Mouse (Mus musculus) liver, embryonic 12.5 days (tissue): ENCODE data around the gene Saa3. TPM values are rescaled to one million over a fixed set of nuclear protein-coding genes. Genes with fewer than 3 reads are reported as not detected.
"Not testable (repeated sequence)": the region's sequence is repeated elsewhere in the genome, so short reads cannot be mapped to it uniquely, and the experiment has no call there.

Experiments used
- ATAC-seq: fragments of 200-750 bp; cut with Nextera tagmentation; 2 replicates; pipeline ENCODE4 v1.8.0; 2017; ENCODE audit warnings: moderate number of reproducible peaks, mild to moderate bottlenecking, moderate library complexity
- H3K27ac ChIP-seq: fragments of 300-500 bp; sonication (generic); 2 replicates; pipeline ENCODE4 v1.5.1; 2016; ENCODE audit warnings: mild to moderate bottlenecking
- H3K27me3 ChIP-seq: fragments of 300-500 bp; sonication (generic); replicated peaks from 2 replicates; pipeline ENCODE4 v1.6.1; 2016; ENCODE audit warnings: mild to moderate bottlenecking, moderate library complexity
- H3K36me3 ChIP-seq: fragments of 300-500 bp; sonication (generic); 2 replicates; pipeline ENCODE4 v1.6.1; 2016; ENCODE audit warnings: mild to moderate bottlenecking, moderate library complexity
- H3K4me1 ChIP-seq: fragments of 300-500 bp; sonication (generic); 2 replicates; pipeline ENCODE4 v1.6.1; 2016
- H3K4me2 ChIP-seq: fragments of 300-500 bp; sonication (generic); 2 replicates; pipeline ENCODE4 v1.6.1; 2016; ENCODE audit warnings: mild to moderate bottlenecking, moderate library complexity
- H3K4me3 ChIP-seq: fragments of 300-500 bp; sonication (generic); 2 replicates; pipeline ENCODE4 v1.5.1; 2016; ENCODE audit warnings: mild to moderate bottlenecking, moderate library complexity
- H3K9ac ChIP-seq: fragments of 300-500 bp; sonication (generic); 2 replicates; pipeline ENCODE4 v1.6.1; 2016; ENCODE audit warnings: mild to moderate bottlenecking, moderate library complexity
- H3K9me3 ChIP-seq: fragments of 300-500 bp; sonication (generic); replicated peaks from 2 replicates; pipeline ENCODE4 v1.6.1; 2016; ENCODE audit warnings: mild to moderate bottlenecking, moderate library complexity
- WGBS: fragments of 180-500 bp; shearing (Covaris S2); methylation state at CpG from one replicate; pipeline ENCODE4 v1.1.7; 2016; ENCODE audit not compliant: insufficient replicate concordance; 5-methylcytosine and 5-hydroxymethylcytosine counted together
- polyA plus RNA-seq: library from polyadenylated mRNA; unstranded; fragments of >200 nt; fragmentation: Nextera tagmentation; extraction: Ambion mirVana; gene quantifications from 2 replicates; pipeline ENCODE4 v1.2.1, GENCODE M21; 2016

Saa3 gene
- polyA plus RNA-seq: 0.35 and 1.1 TPM in 2 replicates

DNA sequence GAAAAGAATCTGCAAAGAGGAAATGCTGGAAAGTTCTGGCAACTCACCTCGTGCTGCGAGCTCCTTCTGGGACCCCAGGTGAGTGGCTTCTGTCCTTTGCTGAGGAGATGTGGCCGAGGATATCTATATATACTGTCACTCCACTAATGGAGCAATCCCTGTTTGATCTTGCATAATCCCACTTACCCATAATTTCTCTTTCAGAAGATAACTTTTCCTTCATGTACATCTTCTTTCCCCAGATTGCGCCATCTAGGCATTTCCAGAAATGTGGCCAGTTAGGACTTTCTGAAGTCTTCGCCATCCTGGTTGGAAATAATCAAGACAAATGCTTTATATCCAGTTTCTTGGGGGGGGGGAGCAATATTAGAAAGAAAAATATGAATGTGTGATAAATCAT is at the start of gene Saa3:
Gene Saa3, minus strand, starts transcription at position 101 of the 400 bp plus-strand sequence.
- Histone ChIP-seq H3K27ac (no peak within 1 kb of the TSS), H3K9ac (no peak within 1 kb of the TSS), H3K4me2 (no peak within 1 kb of the TSS), H3K4me1 (peaks cover 12% of the 10 kb centered on the region), H3K36me3 (no peaks in the 10 kb centered on the region), H3K4me3 (no peak within 1 kb of the TSS), H3K9me3 (no peaks in the 10 kb centered on the region), H3K27me3 (peaks cover 14% of the 10 kb centered on the region)
- ATAC-seq: no peak
- 73% methylated on average over 5 of the region's 5 CpGs for WGBS

DNA sequence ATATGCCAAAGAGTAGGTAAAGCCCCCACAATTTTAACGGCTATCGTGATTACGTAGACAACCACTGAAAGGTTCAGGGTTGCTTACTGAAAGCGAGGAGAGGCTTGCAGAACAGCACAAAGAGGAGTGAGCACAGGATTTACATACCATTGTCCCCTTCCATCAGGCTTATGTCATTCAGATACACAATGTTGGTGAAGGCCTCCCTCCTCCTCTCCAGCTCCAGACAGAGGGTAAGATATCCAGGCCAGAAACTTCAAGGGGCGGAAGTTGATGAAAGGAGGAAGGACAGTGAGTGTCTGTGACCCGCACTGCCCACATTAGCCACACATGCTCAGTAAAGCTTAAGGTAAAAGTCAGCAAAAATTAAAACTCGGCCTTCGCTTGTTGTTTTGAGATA is 49.2 kb upstream of the Saa3 start:
- Histone ChIP-seq H3K4me2 (no peak overlapping the region), H3K9ac (no peak overlapping the region), H3K9me3 (no peaks in the 10 kb centered on the region), H3K4me3 (no peak overlapping the region), H3K4me1 (peaks cover 11% of the 10 kb centered on the region), H3K27ac (no peak overlapping the region), H3K27me3 (no peaks in the 10 kb centered on the region), H3K36me3 (peaks cover 87% of the 10 kb centered on the region)
- no peak for ATAC-seq
- WGBS: 84% methylated on average over 8 of the region's 8 CpGs

DNA sequence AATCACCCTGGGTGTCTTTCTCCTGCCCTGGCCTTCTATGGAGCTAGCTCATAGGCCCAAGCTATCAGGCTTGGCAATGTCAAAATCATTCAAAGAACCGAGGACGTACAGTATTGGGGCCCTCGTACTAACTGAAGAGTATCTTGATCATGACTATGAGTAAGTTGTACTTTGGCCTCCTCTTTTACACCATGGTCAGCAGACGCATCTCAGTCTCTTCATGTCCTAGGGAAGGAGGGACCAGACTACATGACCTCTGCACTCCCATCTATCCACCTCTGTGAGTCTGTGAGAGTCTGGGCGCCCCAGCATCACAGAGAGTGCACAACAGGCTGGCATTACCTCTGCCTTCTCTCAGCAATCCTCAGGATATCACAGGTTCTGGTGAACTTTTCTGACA is 47.1 kb upstream of the Saa3 start:
- H3K4me1 ChIP-seq: peaks cover 11% of the 10 kb centered on the region
- H3K9me3 ChIP-seq: no peaks in the 10 kb centered on the region
- ATAC-seq: no peak
- H3K27me3 ChIP-seq: no peaks in the 10 kb centered on the region
- H3K4me2 ChIP-seq: no peak overlapping the region
- no peak overlapping the region for H3K9ac ChIP-seq
- WGBS: 78% methylated on average over 5 of the region's 5 CpGs
- H3K36me3 ChIP-seq: peaks cover 67% of the 10 kb centered on the region
- H3K4me3 ChIP-seq: no peak overlapping the region
- no peak overlapping the region for H3K27ac ChIP-seq

DNA sequence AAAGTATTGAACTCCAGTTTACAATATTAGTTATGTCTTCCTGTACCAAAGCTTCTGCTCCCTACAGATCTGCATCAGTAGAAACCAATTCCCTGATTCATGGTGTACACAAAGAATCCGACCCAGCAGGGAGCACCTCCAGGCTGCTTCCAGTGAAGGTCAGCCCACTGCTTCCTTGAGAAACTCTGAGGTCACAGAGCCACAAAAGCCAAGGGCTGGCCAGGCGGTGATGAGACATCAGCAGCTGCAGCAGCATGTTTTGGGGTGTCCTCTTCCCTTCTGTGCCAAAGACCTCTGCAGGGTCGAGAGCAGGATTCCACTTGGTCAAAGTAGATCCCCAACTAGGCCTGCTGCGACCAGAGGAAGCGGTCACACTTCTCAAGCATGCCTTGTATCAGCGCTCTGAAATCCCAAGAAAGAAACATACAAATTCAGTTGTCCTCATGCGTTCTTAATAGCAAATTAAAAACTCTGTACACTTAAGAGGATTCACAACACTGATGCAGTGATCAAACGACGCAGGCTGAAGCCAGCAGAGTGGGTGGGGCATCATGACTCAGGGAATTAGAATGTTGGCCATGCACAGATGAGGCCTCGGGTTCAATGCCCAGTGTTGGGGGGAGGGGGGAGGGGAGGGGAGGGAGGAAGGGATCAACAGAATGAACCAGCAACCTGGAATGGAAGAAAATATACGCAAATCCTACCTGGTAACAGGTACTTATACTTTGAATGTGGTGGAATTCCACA is 45.7 kb upstream of the Saa3 start:
- 64% methylated on average over 11 of the region's 11 CpGs for WGBS
- H3K4me1 ChIP-seq: peaks cover 11% of the 10 kb centered on the region
- H3K9ac ChIP-seq: no peak overlapping the region
- no peak overlapping the region for H3K4me2 ChIP-seq
- peaks cover 57% of the 10 kb centered on the region for H3K36me3 ChIP-seq
- ATAC-seq: no peak; the same call in 1 of the 2 replicates
- H3K9me3 ChIP-seq: no peaks in the 10 kb centered on the region
- no peak overlapping the region for H3K27ac ChIP-seq
- no peak overlapping the region for H3K4me3 ChIP-seq
- H3K27me3 ChIP-seq: no peaks in the 10 kb centered on the region

DNA sequence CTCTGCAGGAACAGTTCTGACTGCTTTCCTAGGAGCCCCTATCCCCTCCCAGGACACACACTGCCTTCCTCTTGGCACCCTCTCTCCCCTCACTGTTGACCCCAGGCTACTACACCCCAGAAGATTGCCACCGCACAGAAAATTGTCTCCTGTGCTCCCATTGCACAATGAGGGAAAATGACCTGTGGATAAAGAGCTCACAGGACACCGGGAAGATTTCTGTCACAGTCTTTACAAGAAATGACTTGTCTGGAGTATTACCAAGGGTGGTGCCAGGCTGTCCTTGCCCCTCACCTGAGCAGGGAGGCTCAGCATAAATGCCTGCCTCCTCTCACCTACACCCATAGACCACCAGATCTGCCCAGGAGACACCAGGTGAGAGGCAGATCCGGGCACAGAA is 36.0 kb upstream of the Saa3 start, which contains the start of gene Saa2:
Gene Saa2, plus strand, starts transcription at position 301 of the 400 bp plus-strand sequence.
- H3K4me3 ChIP-seq: no peak within 1 kb of the TSS
- no peaks in the 10 kb centered on the region for H3K9me3 ChIP-seq
- ATAC-seq: no peak
- 58% methylated on average over 3 of the region's 3 CpGs for WGBS
- H3K36me3 ChIP-seq: no peaks in the 10 kb centered on the region
- H3K4me1 ChIP-seq: no peaks in the 10 kb centered on the region
- H3K27ac ChIP-seq: no peak within 1 kb of the TSS
- H3K4me2 ChIP-seq: no peak within 1 kb of the TSS
- H3K9ac ChIP-seq: no peak within 1 kb of the TSS
- H3K27me3 ChIP-seq: no peaks in the 10 kb centered on the region

DNA sequence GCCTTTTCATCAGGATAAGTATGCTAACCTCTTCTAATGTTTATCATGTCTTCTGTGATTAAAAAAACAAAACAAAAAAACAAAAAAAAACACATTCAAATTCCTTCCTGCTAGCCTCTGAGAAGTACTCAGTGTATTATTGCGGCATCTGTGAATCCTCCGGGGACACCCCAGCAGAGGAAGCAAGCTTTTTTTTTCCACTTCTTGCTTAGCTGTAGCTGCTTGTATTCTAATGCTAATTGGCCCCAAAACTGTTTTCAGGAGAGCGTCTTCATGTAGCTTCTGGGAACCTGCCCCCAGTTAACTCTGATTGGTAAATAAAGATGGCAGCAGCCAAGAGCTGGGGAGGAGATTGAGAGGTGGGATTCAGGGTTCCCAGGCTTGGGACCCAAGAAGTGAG is 33.0 kb upstream of the Saa3 start:
- Histone ChIP-seq H3K9ac (no peak overlapping the region), H3K36me3 (no peaks in the 10 kb centered on the region), H3K4me1 (no peaks in the 10 kb centered on the region), H3K9me3 (no peaks in the 10 kb centered on the region), H3K4me2 (no peak overlapping the region), H3K4me3 (no peak overlapping the region), H3K27me3 (no peaks in the 10 kb centered on the region), H3K27ac (no peak overlapping the region)
- ATAC-seq: no peak
- WGBS: 72% methylated on average over 3 of the region's 3 CpGs

DNA sequence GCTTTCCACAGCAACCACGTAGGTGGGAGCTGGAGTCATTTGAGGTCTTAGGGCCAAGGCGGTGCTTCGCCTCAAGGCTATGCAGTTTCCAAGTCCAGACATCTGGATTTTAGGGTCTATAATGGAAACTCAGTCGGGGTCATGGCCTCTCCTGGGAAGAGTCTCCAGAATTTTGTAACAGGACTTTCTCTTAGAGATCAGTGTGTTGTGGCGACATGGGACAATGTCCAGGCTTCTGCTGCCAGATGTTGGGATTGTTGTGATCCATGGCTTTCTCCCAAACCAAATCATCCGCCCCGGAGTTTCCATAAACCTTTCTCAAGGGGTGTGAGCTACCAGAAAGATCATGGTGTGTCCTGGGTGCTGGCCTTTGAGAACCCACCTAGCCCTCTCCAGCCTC is 30.9 kb upstream of the Saa3 start:
- ATAC-seq: no peak
- H3K9me3 ChIP-seq: no peaks in the 10 kb centered on the region
- WGBS: 75% methylated on average over 7 of the region's 7 CpGs
- H3K36me3 ChIP-seq: no peaks in the 10 kb centered on the region
- no peaks in the 10 kb centered on the region for H3K4me1 ChIP-seq
- no peak overlapping the region for H3K4me2 ChIP-seq
- H3K27me3 ChIP-seq: no peaks in the 10 kb centered on the region
- H3K27ac ChIP-seq: no peak overlapping the region
- no peak overlapping the region for H3K4me3 ChIP-seq
- H3K9ac ChIP-seq: no peak overlapping the region

DNA sequence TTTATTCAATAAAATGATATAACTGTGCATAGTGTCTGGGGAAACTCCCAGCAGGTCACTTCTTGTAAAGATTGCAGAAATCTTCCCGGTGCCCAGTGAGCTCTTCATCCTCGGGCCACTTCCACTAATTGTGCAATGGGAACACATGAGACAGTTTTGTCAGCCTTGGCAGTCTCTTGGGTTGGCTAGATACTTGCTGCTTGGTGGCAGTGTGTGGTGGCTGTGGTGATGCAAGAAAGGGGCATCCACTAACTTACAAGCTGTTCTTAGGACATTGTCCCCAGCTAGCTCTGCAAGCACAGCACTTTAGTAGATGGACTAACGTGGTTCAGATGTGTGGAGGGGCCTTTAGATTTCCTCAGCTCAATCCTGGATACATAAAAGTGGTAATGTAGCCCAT is 30.3 kb upstream of the Saa3 start:
- no peaks in the 10 kb centered on the region for H3K36me3 ChIP-seq
- no peaks in the 10 kb centered on the region for H3K4me1 ChIP-seq
- H3K9ac ChIP-seq: no peak overlapping the region
- H3K27me3 ChIP-seq: no peaks in the 10 kb centered on the region
- no peak for ATAC-seq
- H3K4me3 ChIP-seq: no peak overlapping the region
- H3K9me3 ChIP-seq: no peaks in the 10 kb centered on the region
- no peak overlapping the region for H3K4me2 ChIP-seq
- 56% methylated on average over 3 of the region's 3 CpGs for WGBS
- H3K27ac ChIP-seq: no peak overlapping the region

DNA sequence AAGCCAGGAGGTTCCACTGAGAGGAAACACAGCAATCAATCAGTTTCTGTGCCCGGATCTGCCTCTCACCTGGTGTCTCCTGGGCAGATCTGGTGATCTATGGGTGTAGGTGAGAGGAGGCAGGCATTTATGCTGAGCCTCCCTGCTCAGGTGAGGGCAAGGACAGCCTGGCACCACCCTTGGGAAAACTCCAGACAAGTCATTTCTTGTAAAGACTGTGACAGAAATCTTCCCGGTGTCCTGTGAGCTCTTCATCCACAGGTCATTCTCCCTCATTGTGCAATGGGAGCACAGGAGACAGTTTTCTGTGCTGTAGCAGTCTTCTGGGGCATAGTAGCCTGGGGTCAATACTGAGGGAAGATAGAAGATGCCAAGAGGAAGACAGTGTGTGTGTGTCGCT is 27.4 kb upstream of the Saa3 start, which contains the start of gene Saa1:
Gene Saa1, minus strand, starts transcription at position 101 of the 400 bp plus-strand sequence.
- ATAC-seq, H3K36me3 ChIP-seq, H3K4me3 ChIP-seq, H3K4me2 ChIP-seq, H3K9me3 ChIP-seq, H3K27ac ChIP-seq, H3K27me3 ChIP-seq, H3K4me1 ChIP-seq, H3K9ac ChIP-seq: not testable (repeated sequence)
- WGBS: 63% methylated on average over 3 of the region's 3 CpGs

DNA sequence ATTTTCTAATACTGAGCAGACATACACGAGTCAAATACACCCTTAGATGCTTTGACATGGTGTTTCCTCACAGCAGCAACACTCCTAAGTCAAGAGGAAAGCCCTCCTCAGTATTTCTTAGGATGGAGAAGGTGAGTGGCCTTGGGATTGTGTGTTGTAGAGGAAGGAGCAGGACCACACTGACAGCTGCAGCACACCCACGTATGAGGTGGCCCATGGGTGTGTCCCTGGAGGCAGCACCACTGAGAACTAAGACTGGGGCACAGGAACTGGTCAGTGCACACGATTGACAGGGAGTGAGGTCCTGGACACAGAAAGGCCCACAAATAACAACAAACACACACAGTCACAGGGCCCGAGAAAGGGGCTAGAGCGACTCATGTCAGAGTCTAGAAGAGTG is 24.5 kb upstream of the Saa3 start:
- H3K27ac ChIP-seq, H3K4me3 ChIP-seq, H3K9me3 ChIP-seq, H3K4me1 ChIP-seq, H3K27me3 ChIP-seq, ATAC-seq, H3K36me3 ChIP-seq, H3K9ac ChIP-seq, H3K4me2 ChIP-seq: not testable (repeated sequence)
- 59% methylated on average over 5 of the region's 5 CpGs for WGBS

DNA sequence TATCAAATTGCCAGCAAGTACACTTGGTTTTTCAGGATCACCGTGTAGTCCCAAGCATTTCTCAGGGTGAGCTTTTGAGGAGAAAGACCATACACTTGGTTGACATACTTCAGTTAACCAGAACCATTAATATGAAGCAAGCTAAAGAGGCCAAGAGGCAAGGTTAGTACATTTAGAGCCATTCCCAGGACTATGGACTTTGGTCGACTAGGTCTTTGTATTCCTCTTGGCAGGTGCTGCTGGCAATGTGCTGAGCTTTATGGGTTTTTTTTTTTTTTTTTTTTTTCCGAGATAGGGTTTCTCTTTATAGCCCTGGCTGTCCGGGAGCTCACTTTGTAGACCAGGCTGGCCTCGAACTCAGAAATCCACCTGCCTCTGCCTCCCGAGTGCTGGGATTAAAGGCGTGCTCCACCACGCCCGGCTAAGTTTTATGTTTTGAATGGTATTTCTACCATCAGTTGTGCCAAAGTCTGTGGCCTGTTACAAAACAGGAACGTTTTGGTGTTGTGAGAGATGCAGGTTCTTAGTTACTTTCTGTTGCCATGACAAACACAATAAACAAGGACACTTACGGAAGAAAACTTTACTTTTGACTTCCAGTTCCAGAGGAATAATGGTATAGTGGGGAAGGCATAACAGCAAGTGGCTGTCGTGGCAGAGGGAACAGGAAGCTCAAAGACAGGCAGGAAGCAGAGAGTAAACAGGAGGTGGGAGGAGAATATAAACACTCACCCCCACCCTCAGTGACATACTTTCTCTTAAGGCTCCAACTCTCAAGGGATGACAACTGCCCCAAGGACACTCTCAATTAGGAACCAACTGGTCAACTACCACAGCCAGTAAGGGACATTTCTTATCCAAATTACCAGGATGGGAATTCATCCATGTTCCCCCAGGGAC is 23.3 kb upstream of the Saa3 start:
- no peaks in the 10 kb centered on the region for H3K27me3 ChIP-seq
- H3K4me3 ChIP-seq: no peak overlapping the region
- whole genome bisulfite sequencing: 58% methylated on average over 12 of the region's 12 CpGs
- no peak for ATAC-seq
- H3K4me1 ChIP-seq: no peaks in the 10 kb centered on the region
- no peaks in the 10 kb centered on the region for H3K9me3 ChIP-seq
- H3K27ac ChIP-seq: no peak overlapping the region
- H3K4me2 ChIP-seq: no peak overlapping the region
- H3K36me3 ChIP-seq: no peaks in the 10 kb centered on the region
- no peak overlapping the region for H3K9ac ChIP-seq

DNA sequence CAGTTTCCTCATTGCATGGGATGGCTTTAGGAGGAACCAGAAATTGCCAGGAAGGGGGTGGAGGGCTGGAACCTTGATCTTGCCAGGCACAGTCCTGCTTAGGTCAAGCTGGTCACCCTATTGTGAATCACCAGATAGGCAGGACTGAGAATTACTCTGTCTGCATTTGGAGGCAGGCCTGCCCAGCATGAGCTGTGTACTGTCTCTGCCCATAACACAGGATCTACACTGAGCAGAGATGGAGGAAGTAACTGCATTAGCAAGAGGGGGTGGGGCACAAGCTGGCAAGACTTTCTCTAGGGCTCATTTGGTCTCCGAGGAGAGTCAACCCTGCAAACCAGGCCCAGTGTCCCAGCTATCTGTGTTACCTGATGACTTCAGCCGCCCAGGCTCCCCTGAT is 19.5 kb upstream of the Saa3 start:
- Histone ChIP-seq H3K4me3 (no peak overlapping the region), H3K4me2 (no peak overlapping the region), H3K4me1 (no peaks in the 10 kb centered on the region), H3K27me3 (no peaks in the 10 kb centered on the region), H3K36me3 (no peaks in the 10 kb centered on the region), H3K9me3 (no peaks in the 10 kb centered on the region), H3K9ac (no peak overlapping the region), H3K27ac (no peak overlapping the region)
- ATAC-seq: no peak
- 47% methylated on average over 2 of the region's 2 CpGs for WGBS
